Mouse (Mus musculus): ENCODE data around the gene Tmem263. TPM values are rescaled to one million over a fixed set of nuclear protein-coding genes. Genes with fewer than 3 reads are reported as not detected.

Gene Tmem263
- polyA plus RNA-seq (2015; fragmentation: Nextera tagmentation; extraction: Ambion mirVana), result 17.5 and 21.1 TPM in 2 replicates

GRCm38 (mm10) chr10:85102247-85103084 lies at the start of gene Tmem263, which contains the start of gene Fhl4:
Tmem263 (plus strand) TSS chr10:85102627.
Fhl4 (minus strand) TSS chr10:85102495.
- peak within 1 kb of the TSS; percentile 95 for H3K4me3 ChIP-seq (replicated peaks)
- peak within 1 kb of the TSS; percentile 90 for H3K27ac ChIP-seq
- H3K9ac ChIP-seq, result peak within 1 kb of the TSS; percentile 94
- H3K4me1 ChIP-seq (replicated peaks), result peaks cover 33% of the 10 kb centered on the region
- H3K36me3 ChIP-seq, result no peaks in the 10 kb centered on the region
- H3K4me2 ChIP-seq, result peak within 1 kb of the TSS; percentile 98
- ATAC-seq (ENCODE audit: low read depth), result peak; percentile 92
- DNase-seq, result peak; percentile 75
- H3K27me3 ChIP-seq, result 0 out of 2 replicates have a peak, but pooled peaks cover 3% of the 10 kb centered on the region
- under 1% methylated on average over 78 of the region's 96 CpGs for WGBS (ENCODE audit: insufficient replicate concordance)
- no peaks in the 10 kb centered on the region for H3K9me3 ChIP-seq (replicated peaks)

- no peak overlapping the region for H3K27ac ChIP-seq
Measured at GRCm38 (mm10) chr10:85054876-85055275, 47.6 kb upstream of the Tmem263 start.

DNA sequence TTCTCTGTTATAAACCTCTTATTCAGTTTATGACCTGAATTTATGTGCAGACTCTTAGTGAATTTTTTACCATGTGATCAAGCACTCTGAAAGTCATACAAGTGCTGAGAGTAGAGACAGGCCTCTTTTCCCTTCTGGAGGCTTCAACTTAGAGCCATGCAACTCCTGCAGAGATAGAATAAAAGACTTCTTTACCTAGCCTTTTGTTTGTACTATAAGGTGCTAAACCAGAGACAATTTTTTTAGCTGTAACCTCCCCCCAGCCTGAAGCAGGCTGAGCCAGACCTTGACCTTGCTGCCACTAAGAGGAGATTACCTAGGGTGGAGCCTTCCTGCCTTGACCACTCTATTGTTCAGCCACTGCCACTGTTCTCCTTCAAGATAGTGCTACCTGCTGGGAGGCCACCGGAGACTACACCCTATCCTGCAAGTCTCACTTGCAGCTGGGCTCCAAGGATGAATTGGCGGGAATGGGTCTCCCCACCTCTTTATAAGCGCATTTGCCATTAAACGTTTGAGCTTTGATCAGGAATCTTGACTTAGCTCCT lies 30.7 kb upstream of the Tmem263 start:
- ATAC-seq (ENCODE audit: low read depth) (no peak), DNase-seq (no peak)
- H3K9ac ChIP-seq, result no peak overlapping the region
- no peak overlapping the region for H3K4me3 ChIP-seq (replicated peaks)
- no peaks in the 10 kb centered on the region for H3K27me3 ChIP-seq
- H3K9me3 ChIP-seq (replicated peaks), result no peaks in the 10 kb centered on the region
- WGBS (ENCODE audit: insufficient replicate concordance), result 49% methylated on average over 4 of the region's 4 CpGs
- no peaks in the 10 kb centered on the region for H3K36me3 ChIP-seq
- H3K27ac ChIP-seq, result no peak overlapping the region
- H3K4me1 ChIP-seq (replicated peaks), result no peaks in the 10 kb centered on the region
- no peak overlapping the region for H3K4me2 ChIP-seq

More at GRCm38 (mm10) chr10:85054876-85055275, 47.6 kb upstream of the Tmem263 start:
- no peaks in the 10 kb centered on the region for H3K36me3 ChIP-seq
- DNase-seq (no peak), ATAC-seq (ENCODE audit: low read depth) (no peak)
- 69% methylated on average over 2 of the region's 2 CpGs for WGBS (ENCODE audit: insufficient replicate concordance)
- no peak overlapping the region for H3K4me2 ChIP-seq
- no peaks in the 10 kb centered on the region for H3K27me3 ChIP-seq
- H3K9me3 ChIP-seq (replicated peaks), result no peaks in the 10 kb centered on the region
- no peak overlapping the region for H3K4me3 ChIP-seq (replicated peaks)
- H3K9ac ChIP-seq, result no peak overlapping the region
- no peaks in the 10 kb centered on the region for H3K4me1 ChIP-seq (replicated peaks)

DNA sequence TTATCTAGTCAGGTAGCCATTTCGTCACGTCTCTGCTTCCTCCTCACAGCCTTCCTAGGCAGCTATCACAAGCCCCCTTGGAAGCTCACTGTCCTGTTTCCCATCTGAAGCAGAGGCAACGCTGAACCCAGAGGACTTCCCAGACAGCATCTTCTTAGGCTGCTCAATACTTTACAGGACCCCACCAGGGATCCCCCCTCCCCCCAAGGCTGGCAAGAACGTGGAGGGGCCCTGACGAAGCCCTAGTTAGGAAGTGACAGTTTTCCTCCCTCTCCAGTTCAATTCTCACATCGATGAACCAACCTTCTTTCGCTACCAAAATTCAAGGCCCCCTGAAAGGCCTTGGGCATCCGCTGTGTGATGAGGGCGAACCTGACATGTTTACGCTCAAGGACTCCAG lies 586 bp upstream of the Tmem263 start:
- Histone ChIP-seq H3K36me3 (no peaks in the 10 kb centered on the region), H3K4me1 (replicated peaks) (peaks cover 33% of the 10 kb centered on the region), H3K27me3 (0 out of 2 replicates have a peak, but pooled peaks cover 3% of the 10 kb centered on the region), H3K27ac (peak overlapping the region; percentile 90), H3K9me3 (replicated peaks) (no peaks in the 10 kb centered on the region), H3K4me3 (replicated peaks) (peak overlapping the region; percentile 95), H3K9ac (peak overlapping the region; percentile 94), H3K4me2 (peak overlapping the region; percentile 98)
- DNase-seq (no peak), ATAC-seq (ENCODE audit: low read depth) (peak; percentile 30)
- WGBS (ENCODE audit: insufficient replicate concordance), result 2% methylated on average over 10 of the region's 10 CpGs

- H3K36me3 ChIP-seq, result no peaks in the 10 kb centered on the region
- peak overlapping the region; percentile 94 for H3K9ac ChIP-seq
- H3K27me3 ChIP-seq, result no peaks in the 10 kb centered on the region
- peak overlapping the region; percentile 95 for H3K4me3 ChIP-seq (replicated peaks)
- ATAC-seq (ENCODE audit: low read depth), result peak; percentile 29
- H3K4me1 ChIP-seq (replicated peaks), result peaks cover 33% of the 10 kb centered on the region
- no peaks in the 10 kb centered on the region for H3K9me3 ChIP-seq (replicated peaks)
- 2% methylated on average over 34 of the region's 34 CpGs for WGBS (ENCODE audit: insufficient replicate concordance)
- peak; percentile 26 for DNase-seq
- H3K27ac ChIP-seq, result peak overlapping the region; percentile 90
- H3K4me2 ChIP-seq, result peak overlapping the region; percentile 98
Measured at GRCm38 (mm10) chr10:85103085-85103885, 858 bp downstream of the Tmem263 start.

- H3K4me3 ChIP-seq (replicated peaks), result no peak overlapping the region
- no peak overlapping the region for H3K27ac ChIP-seq
- H3K4me1 ChIP-seq (replicated peaks), result no peaks in the 10 kb centered on the region
- 85% methylated on average over 4 of the region's 4 CpGs for WGBS (ENCODE audit: insufficient replicate concordance)
- H3K36me3 ChIP-seq, result peaks cover 23% of the 10 kb centered on the region
- ATAC-seq (ENCODE audit: low read depth) (no peak), DNase-seq (no peak)
- no peaks in the 10 kb centered on the region for H3K9me3 ChIP-seq (replicated peaks)
- H3K9ac ChIP-seq, result no peak overlapping the region
- no peak overlapping the region for H3K4me2 ChIP-seq
- H3K27me3 ChIP-seq, result no peaks in the 10 kb centered on the region
Measured at GRCm38 (mm10) chr10:85114409-85114808, 12.0 kb downstream of the Tmem263 start.

DNA sequence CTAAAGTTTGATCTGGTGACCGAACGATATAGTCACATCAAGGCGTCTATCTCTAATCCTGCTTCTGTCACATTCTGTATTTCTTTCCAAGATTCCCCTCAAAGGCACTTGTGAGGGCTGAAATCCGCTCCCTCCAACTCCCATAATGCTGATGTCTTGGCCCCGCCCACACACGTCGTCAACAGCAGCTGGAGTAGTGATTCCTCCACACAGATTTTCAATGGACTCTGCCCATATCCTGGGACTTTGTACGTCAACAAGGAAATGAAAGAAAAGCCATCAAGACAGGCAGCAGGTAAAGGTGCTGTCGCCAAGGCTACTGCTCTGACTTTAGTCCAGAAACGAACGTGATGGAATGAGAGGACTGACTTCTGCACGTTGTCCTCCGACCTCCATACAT lies 22.8 kb downstream of the Tmem263 start:
- no peak for DNase-seq
- Histone ChIP-seq H3K4me2 (no peak overlapping the region), H3K27me3 (no peaks in the 10 kb centered on the region), H3K27ac (no peak overlapping the region), H3K4me1 (replicated peaks) (peaks cover 25% of the 10 kb centered on the region), H3K36me3 (peaks cover 12% of the 10 kb centered on the region), H3K9ac (no peak overlapping the region), H3K9me3 (replicated peaks) (no peaks in the 10 kb centered on the region), H3K4me3 (replicated peaks) (no peak overlapping the region)
- WGBS (ENCODE audit: insufficient replicate concordance), result 72% methylated on average over 13 of the region's 13 CpGs
- no peak for ATAC-seq (ENCODE audit: low read depth)

GRCm38 (mm10) chr10:85127395-85128287 lies 25.2 kb downstream of the Tmem263 start, which contains the start of gene Mterf2:
Mterf2 (minus strand) TSS chr10:85128027.
- H3K27me3 ChIP-seq, result no peaks in the 10 kb centered on the region
- H3K4me1 ChIP-seq (replicated peaks), result peaks cover 25% of the 10 kb centered on the region
- WGBS (ENCODE audit: insufficient replicate concordance), result 7% methylated on average over 20 of the region's 20 CpGs
- ATAC-seq (ENCODE audit: low read depth) (peak; percentile 100), DNase-seq (peak; percentile 90)
- peak within 1 kb of the TSS; percentile 77 for H3K9ac ChIP-seq
- no peaks in the 10 kb centered on the region for H3K36me3 ChIP-seq
- H3K9me3 ChIP-seq (replicated peaks), result no peaks in the 10 kb centered on the region
- H3K4me2 ChIP-seq, result peak within 1 kb of the TSS; percentile 73
- H3K27ac ChIP-seq, result 0 out of 2 replicates have a peak within 1 kb of the TSS, but pooled peaks have one; percentile 47
- H3K4me3 ChIP-seq (replicated peaks), result peak within 1 kb of the TSS; percentile 75

- ATAC-seq (ENCODE audit: low read depth), result no peak
- peak overlapping the region; percentile 77 for H3K9ac ChIP-seq
Measured at GRCm38 (mm10) chr10:85128453-85128852, 26.0 kb downstream of the Tmem263 start.

GRCm38 (mm10) chr10:85136573-85136972 lies 34.1 kb downstream of the Tmem263 start:
- no peak for DNase-seq
- H3K9me3 ChIP-seq (replicated peaks), result no peaks in the 10 kb centered on the region
- H3K4me3 ChIP-seq (replicated peaks), result no peak overlapping the region
- no peaks in the 10 kb centered on the region for H3K27me3 ChIP-seq
- no peak overlapping the region for H3K4me2 ChIP-seq
- no peak for ATAC-seq (ENCODE audit: low read depth)
- no peak overlapping the region for H3K9ac ChIP-seq
- H3K36me3 ChIP-seq, result 0 out of 2 replicates have a peak, but pooled peaks cover 4% of the 10 kb centered on the region
- H3K27ac ChIP-seq, result no peak overlapping the region
- 76% methylated on average over 6 of the region's 6 CpGs for WGBS (ENCODE audit: insufficient replicate concordance)
- H3K4me1 ChIP-seq (replicated peaks), result no peaks in the 10 kb centered on the region

More at GRCm38 (mm10) chr10:85128453-85128852, 26.0 kb downstream of the Tmem263 start:
- Histone ChIP-seq H3K4me1 (replicated peaks) (peaks cover 25% of the 10 kb centered on the region), H3K9me3 (replicated peaks) (no peaks in the 10 kb centered on the region), H3K36me3 (0 out of 2 replicates have a peak, but pooled peaks cover 4% of the 10 kb centered on the region), H3K4me2 (peak overlapping the region; percentile 73), H3K27ac (no peak overlapping the region), H3K27me3 (no peaks in the 10 kb centered on the region), H3K4me3 (replicated peaks) (peak overlapping the region; percentile 75)
- 12% methylated on average over 7 of the region's 7 CpGs for WGBS (ENCODE audit: insufficient replicate concordance)
- DNase-seq, result peak; percentile 13
